Mouse (Mus musculus): ENCODE results near the gene Gucd1.
"Not testable (repeated sequence)": the region's sequence is repeated elsewhere in the genome, so short reads cannot be mapped to it uniquely, and the experiment has no call there.

GRCm38 (mm10) chr10:75499214-75499613, 18.6 kb downstream of the Gucd1 start:
- TF ChIP-seq MAFK (IDR thresholded peaks at IDR 0.05; ENCODE audit: insufficient replicate concordance, low read length); CTCF (conservative IDR thresholded peaks at IDR 0.05 in 1 of 2, IDR thresholded peaks at IDR 0.05 in 1 of 2; ENCODE audit: low read depth in 2 of 2, low read length in 2 of 2); NRF1 (IDR thresholded peaks at IDR 0.05; ENCODE audit: low read depth, low read length); MEF2A (IDR thresholded peaks at IDR 0.05; ENCODE audit: borderline replicate concordance, low read depth, low read length); KAT2A (IDR thresholded peaks at IDR 0.05; ENCODE audit: insufficient replicate concordance, low read length); ZKSCAN1 (IDR thresholded peaks at IDR 0.05; ENCODE audit: borderline replicate concordance, low read depth, low read length); GABPA (IDR thresholded peaks at IDR 0.05; ENCODE audit: insufficient replicate concordance, low read depth, low read length): not testable (repeated sequence)

All from CH12.LX (cell line).